Mouse (Mus musculus) bone marrow, adult 2 months (tissue): ENCODE measurements at regions not wholly inside any gene's neighbourhood (a gene's known extent, or its start where the extent isn't known, plus 50 kb on each side); places are given as distances from the start of the nearest gene placed in this dataset.
"Not testable (repeated sequence)": the region's sequence is repeated elsewhere in the genome, so short reads cannot be mapped to it uniquely, and the experiment has no call there.

Experiments
- H3K27ac ChIP-seq: fragments of 200-500 bp; 2 replicates; pipeline ENCODE4 v1.5.1; 2012; ENCODE audit warnings: low read depth, mild to moderate bottlenecking, control low read depth, inconsistent platforms, low read length; ENCODE audit not compliant: control insufficient read depth, poor library complexity, insufficient read depth
- H3K4me1 ChIP-seq: fragments of 200-500 bp; 2 replicates; pipeline ENCODE4 v1.6.1; 2011; ENCODE audit warnings: low read length; ENCODE audit not compliant: control insufficient read depth, insufficient read depth
- H3K4me3 ChIP-seq: fragments of 200-500 bp; replicated peaks from 2 replicates; pipeline ENCODE3; 2011; ENCODE audit warnings: mild to moderate bottlenecking, low read depth, low read length, control low read depth; ENCODE audit not compliant: control insufficient read depth
- CTCF ChIP-seq: fragments of 200-500 bp; IDR thresholded peaks from 2 replicates; pipeline ENCODE4 v1.5.1; 2011; ENCODE audit warnings: low read length, control low read depth; ENCODE audit not compliant: control insufficient read depth, insufficient read depth
- POLR2A ChIP-seq: fragments of 200-500 bp; IDR thresholded peaks from 2 replicates; pipeline ENCODE4 v1.6.1; 2011; ENCODE audit warnings: low read depth, mild to moderate bottlenecking, control low read depth, low read length, borderline replicate concordance; ENCODE audit not compliant: control insufficient read depth
- WGBS: fragments of 180-500 bp; shearing (Covaris S2); methylation state at CpG from one replicate; pipeline ENCODE4 v1.1.7; 2018; 5-methylcytosine and 5-hydroxymethylcytosine counted together

GRCm38 (mm10) chr16:65379939-65380338 is 140.4 kb upstream of the Pou1f1 start:
- Histone ChIP-seq H3K4me1 (no peaks in the 10 kb centered on the region), H3K27ac (no peak overlapping the region), H3K4me3 (no peak overlapping the region)
- 79% methylated on average over 5 of the region's 5 CpGs for WGBS
- TF ChIP-seq CTCF (no peak), POLR2A (no peak)

DNA sequence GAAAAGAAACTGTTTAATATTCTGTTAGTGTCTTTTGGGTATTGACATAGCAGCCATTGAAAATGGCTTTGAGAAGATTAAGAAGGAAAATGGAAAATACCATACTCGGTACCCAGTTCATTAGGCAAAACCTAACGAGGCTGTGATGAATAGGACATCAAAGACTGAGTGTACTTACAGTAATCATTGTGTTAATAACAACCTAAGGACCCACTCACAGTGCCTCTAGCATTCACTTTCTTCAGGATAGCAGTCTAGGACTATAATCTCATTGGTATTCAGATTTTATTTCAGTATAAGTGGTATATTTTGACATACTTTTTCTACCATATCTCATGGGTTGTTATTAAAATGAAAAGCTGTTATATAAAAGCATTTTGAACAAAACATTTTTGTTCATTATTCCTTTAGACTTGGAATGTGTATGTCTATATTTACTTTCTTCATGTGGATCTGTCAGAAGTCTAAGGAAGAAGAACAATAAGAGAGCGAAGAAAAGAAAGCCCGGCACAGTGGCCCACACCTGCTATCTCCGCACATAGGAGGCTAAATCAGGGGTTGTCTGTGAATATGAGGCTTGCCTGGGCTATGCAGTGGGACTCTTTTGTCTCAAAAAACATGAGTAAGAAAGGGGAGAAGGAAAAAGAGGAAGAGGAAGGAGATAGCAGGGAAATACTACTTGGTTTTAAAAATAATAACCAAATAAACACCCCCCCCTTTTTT is 116.2 kb upstream of the Pou1f1 start:
- H3K4me1 ChIP-seq = no peaks in the 10 kb centered on the region; the same call in 1 of the 2 replicates
- no peak overlapping the region for H3K4me3 ChIP-seq
- TF ChIP-seq POLR2A = no peak
- no peak for TF ChIP-seq CTCF
- H3K27ac ChIP-seq = no peak overlapping the region
- WGBS = 77% methylated on average over 5 of the region's 5 CpGs

GRCm38 (mm10) chr16:65404816-65405215 is 115.5 kb upstream of the Pou1f1 start:
- Histone ChIP-seq H3K27ac (no peak overlapping the region), H3K4me1 (no peaks in the 10 kb centered on the region; the same call in 1 of the 2 replicates), H3K4me3 (no peak overlapping the region)
- TF ChIP-seq CTCF (no peak), POLR2A (no peak)
- WGBS = 82% methylated on average over 5 of the region's 5 CpGs

DNA sequence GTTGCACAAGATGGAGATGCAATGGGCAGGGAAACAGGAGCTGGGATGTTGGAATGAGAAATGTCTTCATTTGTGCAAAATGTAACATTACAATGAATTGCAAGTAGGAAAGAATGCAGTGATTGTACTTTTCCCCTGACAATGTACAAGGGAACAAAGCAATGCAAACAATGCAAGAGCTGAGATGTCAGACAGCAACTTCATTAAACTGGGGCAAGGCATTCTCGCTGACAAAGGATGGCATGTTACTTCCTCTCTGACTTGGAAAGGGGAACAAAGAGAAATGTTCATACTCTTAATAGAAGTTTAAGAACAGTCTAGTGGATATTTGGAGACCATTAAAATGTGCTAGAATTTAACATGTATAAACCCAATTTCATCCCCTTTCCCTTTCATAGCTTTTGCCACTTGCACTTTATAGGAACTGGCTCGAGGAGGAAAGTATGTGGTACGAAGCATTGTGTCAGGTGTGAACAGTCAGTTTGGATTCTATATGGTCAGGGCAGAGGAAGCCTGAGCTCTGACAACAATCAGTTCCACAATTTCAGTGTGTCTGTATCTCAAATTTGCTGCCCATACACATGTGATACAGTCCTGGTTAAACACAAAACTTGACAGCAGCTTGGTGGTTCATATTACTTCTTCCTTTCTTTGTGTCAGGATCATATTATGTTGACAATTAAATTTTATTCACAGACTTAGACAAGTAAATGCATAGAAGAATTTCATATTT is 114.3 kb upstream of the Pou1f1 start:
- Histone ChIP-seq H3K4me1 (no peaks in the 10 kb centered on the region; the same call in 1 of the 2 replicates), H3K4me3 (no peak overlapping the region), H3K27ac (no peak overlapping the region)
- 14% methylated on average over 3 of the region's 3 CpGs for WGBS
- TF ChIP-seq CTCF (no peak), POLR2A (no peak)

DNA sequence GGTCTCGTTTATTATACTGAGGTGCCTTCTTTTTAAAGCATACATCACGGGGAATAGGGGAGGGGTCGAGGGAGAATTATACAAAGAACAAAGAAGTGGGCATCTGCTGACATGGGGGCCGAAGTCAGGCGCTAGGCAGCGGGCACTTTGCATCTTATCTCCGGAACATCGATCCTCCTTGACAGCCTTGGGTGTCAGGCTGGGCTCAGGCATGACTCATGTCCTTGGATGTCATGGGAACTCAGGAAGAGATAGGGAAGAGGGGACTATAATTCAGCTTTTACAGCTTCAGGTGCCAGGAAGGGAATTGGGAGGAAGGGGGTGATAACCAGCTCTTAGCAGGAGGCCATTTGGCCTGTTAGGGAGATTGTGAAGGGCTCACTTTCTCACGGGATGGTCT is 88.3 kb upstream of the Pou1f1 start:
- not testable (repeated sequence) for H3K4me3 ChIP-seq, H3K4me1 ChIP-seq, H3K27ac ChIP-seq
- 82% methylated on average over 9 of the region's 9 CpGs for WGBS

- H3K4me3 ChIP-seq = no peak overlapping the region
- 88% methylated on average over 2 of the region's 2 CpGs for WGBS
- H3K27ac ChIP-seq = no peak overlapping the region
- TF ChIP-seq CTCF (no peak), POLR2A (no peak)
- H3K4me1 ChIP-seq = no peaks in the 10 kb centered on the region
Measured at GRCm38 (mm10) chr16:65436076-65436475, 84.2 kb upstream of the Pou1f1 start.

- no peak overlapping the region for H3K27ac ChIP-seq
- 85% methylated on average over 4 of the region's 4 CpGs for WGBS
- TF ChIP-seq POLR2A = no peak
- no peak for TF ChIP-seq CTCF
- H3K4me1 ChIP-seq = no peaks in the 10 kb centered on the region
- no peak overlapping the region for H3K4me3 ChIP-seq
Measured at GRCm38 (mm10) chr16:65441954-65442353, 78.4 kb upstream of the Pou1f1 start.

GRCm38 (mm10) chr16:65448810-65449209 is 71.5 kb upstream of the Pou1f1 start:
- Histone ChIP-seq H3K4me3 (no peak overlapping the region), H3K4me1 (no peaks in the 10 kb centered on the region), H3K27ac (no peak overlapping the region)
- TF ChIP-seq CTCF (no peak), POLR2A (no peak)
- WGBS = 41% methylated on average over 3 of the region's 3 CpGs

GRCm38 (mm10) chr16:65450706-65451105 is 69.6 kb upstream of the Pou1f1 start:
- 58% methylated on average over 5 of the region's 5 CpGs for WGBS
- no peak overlapping the region for H3K27ac ChIP-seq
- no peaks in the 10 kb centered on the region for H3K4me1 ChIP-seq
- no peak overlapping the region for H3K4me3 ChIP-seq
- TF ChIP-seq CTCF (no peak), POLR2A (no peak)
